Mouse (Mus musculus) layer of hippocampus, postnatal 36 days (tissue): Measurements from ENCODE around the gene H2al1m. TPM values are rescaled to one million over a fixed set of nuclear protein-coding genes. Genes with fewer than 3 reads are reported as not detected.
"Not testable (repeated sequence)": the region's sequence is repeated elsewhere in the genome, so short reads cannot be mapped to it uniquely, and the experiment has no call there.

Experiments
- DNase-seq, 2 experiments: peaks; one replicate each; pipeline ENCODE4 v3.0.0; 2022
- total RNA-seq, 2 experiments: library from RNA; stranded (reverse); gene quantifications; 2 replicates each; pipeline ENCODE4 v1.2.3; 2021

H2al1m gene
- total RNA-seq = under 1 TPM in 1 of 2 experiments, not detected in 1; 0.72 TPM

DNA sequence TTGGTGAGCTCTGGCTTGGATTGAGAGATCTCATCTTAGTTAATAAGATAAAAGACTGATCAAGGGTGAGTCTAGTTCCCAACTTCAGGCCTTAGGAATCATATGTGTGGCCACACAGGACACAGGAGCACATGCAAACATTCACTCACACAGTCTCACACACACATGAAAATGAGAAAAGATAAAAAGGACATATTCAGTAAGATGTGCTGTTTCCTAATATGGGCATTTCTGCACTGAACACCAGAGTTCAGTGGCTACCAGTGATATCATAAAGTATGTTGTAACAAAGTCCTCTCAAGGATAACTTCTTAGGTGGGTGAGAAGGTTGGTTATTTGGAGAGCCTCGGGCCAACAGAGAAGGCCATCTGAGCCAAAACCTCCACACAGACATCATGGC, at the start of gene H2al1m:
TSS of gene H2al1m (plus strand) at position 301 of the 400 bp plus-strand sequence.
- not testable (repeated sequence) for DNase-seq

- no peak for DNase-seq
These were observed 42.6 kb upstream of the H2al1m start for GRCm38 (mm10) chrX:9240737-9241591.

DNA sequence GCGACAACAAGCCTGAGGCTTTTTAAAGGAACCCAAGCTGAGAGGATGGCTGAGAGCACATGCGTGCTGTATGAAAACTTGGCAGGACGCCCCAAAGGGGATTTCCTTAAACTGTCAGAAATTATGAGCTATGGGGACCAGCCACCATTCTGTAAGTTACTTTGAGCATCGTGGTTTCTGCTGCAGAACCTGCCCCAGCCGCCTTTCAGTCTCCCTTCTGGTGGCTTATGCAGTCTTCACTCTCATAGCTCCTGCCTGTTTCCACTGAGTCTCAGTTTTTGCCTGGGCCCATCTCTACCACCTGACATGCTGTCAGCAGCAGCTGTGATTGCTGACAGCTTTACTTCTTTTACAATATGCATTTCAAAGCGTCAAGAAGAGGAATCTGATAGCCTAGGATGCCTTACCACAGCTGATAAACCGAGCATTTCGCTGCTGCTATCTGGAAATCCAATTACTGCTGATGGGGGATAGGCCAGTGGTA, 40.1 kb upstream of the H2al1m start:
- DNase-seq = no peak

- DNase-seq = no peak
These were observed 38.8 kb upstream of the H2al1m start for GRCm38 (mm10) chrX:9244603-9245336.

DNA sequence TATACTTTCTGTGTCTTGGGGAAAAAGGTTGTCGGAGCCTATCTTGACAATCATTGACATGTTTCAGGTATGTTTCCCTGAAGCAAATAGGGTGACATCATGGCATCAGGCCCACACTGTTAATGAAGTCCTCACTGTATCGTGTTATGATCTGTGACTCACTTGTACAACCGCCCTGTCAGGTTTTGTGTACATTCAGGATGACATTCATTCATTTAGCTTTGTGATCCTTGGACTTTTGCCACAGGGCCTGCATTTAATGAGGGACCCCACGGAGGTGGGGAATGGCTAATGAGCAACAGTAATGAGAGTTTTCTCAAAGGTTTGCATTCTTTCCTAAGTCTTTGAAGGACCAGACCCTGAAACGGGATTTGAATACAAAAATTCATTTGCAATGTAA, 34.7 kb upstream of the H2al1m start:
- no peak for DNase-seq

DNA sequence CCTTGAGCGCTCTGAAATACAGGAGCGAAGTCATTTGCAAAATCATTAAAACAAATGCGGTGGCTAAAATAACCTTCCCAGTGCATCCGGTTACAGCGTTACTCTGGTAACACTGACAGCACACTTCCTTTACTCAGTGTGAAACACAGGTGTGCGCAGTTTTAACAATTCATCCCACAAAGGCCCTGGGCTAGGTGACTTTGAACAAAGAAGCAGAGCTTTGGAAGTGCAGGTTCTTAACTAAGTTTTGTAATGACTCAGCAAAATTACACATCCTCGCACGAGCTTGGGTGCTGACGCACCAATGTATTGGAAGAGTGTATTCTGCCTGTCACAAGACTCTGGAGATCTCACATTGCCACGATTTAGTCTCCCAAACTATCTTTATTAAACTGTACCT, 29.6 kb upstream of the H2al1m start:
- DNase-seq = no peak

- no peak for DNase-seq
These were observed 28.7 kb upstream of the H2al1m start for GRCm38 (mm10) chrX:9254901-9255300.

DNA sequence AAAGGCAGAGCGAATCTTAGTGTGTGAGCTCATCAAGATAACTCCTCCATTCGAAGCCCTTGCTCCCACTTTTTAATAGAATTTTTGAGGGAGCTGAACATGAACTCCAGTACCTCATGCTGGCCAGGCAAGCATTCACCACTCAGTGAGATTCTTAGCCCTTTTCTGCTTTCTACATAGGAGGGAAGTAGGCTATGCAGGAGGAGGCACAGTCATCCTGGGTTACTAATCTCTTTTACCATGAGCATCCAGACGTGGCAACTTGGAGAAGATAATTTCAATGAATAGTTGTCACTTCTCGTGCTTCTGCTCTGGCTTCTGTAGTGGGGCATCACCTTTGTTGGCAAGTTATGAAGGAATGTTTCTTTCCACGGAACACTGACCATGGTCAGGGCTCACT, 26.8 kb upstream of the H2al1m start, which contains the start of gene Gm14862:
TSS of gene Gm14862 (minus strand) at position 134 of the 400 bp plus-strand sequence.
- DNase-seq = no peak

- DNase-seq = no peak
These were observed 25.7 kb upstream of the H2al1m start for GRCm38 (mm10) chrX:9257831-9258230.

DNA sequence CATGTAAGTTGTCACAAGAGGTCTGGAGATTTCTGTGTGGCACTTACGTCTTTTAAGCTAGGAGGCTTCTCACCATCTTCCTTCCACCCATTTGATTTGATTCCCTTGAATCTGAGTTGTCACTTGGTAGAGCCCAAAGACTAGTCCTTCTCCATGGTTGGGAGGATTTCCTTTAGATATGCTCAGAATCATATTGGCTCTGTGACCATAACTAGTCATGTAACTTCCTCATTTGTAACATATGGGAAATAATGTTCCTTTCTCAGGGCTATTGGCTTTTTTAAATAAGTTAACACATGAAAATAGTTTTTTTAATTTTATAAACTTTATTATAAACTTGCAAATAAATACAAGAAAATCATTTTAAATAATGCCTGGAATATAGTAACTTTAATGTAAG, 24.3 kb upstream of the H2al1m start:
- no peak for DNase-seq

GRCm38 (mm10) chrX:9271112-9271511, 12.5 kb upstream of the H2al1m start:
- DNase-seq = no peak

DNA sequence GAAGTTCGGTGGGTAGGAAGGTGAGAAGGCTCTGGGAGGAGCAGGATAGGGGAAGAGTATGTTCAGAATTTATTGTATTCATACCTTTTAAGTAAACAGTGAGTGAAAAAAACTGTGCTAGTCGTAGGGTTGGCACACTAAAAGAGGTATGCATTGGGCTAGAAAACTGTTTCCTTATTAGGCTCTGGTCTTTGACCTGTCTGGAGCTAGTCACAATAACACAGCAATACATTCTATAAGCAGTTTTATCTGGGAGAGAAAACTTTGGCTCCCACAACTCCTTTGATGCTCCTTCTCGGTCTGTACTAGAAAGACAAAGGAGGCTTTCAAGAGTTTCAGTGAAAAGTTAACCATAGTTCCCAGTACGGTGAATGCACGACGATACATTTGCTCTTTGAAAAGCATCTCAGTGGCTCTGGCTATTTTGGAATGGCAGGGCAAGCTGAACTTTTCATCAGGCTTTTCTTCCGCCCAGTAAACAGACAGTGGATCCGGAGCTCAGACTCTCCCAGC, 11.6 kb upstream of the H2al1m start:
- no peak for DNase-seq

- DNase-seq = peak; percentile 23 to 34
These were observed 10.9 kb upstream of the H2al1m start, which contains the start of gene Xk for GRCm38 (mm10) chrX:9272460-9273361. TSS of gene Xk (plus strand) at chrX:9272756.

DNA sequence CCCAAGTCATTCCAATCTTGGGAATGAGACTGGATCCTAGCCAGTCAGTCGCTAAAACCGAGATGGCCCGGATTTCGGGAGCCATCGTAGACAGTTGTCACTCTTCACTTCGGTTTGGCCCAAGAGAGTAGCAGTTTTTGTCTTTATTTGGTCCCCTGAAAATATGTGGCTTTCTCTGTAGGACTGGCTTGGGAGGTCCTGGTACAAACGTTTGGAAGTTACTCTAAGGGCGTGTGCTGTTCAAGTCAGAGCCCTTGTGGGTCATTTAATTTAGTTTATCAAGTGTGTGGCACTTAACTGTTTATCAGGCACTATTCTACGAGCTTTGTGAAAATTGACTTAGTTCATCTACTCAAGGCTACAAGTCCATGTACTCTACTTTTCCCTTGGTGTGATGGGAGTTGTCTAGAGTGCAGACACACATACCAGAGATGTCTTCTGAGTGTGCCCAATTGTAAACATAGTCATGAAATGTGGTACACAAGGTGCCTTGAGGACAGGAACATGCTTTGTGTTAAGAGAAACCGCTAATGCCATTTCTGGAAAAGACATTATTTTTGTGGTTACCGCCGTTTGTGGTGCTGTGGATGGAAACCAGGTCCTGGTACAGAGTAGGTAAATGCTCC, 10.1 kb upstream of the H2al1m start:
- no peak for DNase-seq

DNA sequence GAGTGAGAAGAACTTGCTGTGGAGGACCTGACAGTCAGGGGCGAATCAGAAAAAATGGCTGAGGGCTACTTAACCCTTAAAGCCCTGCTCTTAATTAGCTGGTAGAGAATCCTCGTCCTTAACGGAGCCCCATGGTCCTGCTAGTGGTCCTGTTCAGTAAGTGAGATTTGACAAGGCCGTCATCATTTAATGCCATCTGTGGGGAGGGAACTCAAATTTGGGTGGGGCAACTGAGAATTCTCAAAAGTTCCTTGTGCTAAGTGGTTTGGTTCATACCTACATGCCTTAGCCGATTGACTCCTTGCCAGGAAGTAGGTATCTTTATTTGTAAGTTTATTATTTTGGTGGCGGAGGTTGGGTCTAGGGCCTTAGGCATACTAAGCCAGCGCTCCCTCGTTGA, 9.2 kb upstream of the H2al1m start:
- no peak for DNase-seq

DNA sequence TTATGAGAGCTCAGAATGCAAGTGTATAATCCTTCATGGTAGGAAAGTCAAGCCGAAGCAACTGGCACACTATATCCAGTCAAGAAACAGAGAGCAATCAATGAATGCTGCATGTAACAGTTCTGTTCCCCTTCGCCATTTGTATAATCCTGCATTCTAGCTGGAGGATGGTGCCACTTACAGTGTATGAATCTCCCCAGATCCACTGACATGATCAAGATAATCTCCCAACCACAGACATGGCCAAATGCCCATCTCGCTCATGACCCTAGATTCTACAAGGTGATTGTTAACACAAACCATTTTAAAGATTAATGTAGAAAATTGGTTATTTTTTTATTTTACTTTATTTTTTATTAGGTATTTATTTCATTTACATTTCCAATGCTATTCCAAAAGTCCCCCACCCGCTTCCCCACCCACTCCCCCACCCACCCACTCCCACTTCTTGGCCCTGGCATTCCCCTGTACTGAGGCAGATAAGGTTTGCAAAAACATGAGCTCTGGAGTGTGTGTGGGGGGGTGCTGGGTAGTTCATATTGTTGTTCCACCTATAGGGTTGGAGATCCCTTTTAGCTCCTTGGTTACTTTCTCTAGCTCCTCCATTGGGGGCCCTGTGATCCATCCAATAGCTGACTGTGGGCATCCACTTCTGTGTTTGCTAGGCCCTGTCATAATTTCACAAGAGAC, 9.7 kb downstream of the H2al1m start:
- not testable (repeated sequence) for DNase-seq

GRCm38 (mm10) chrX:9298413-9298864, 14.9 kb downstream of the H2al1m start:
- DNase-seq = no peak

- no peak for DNase-seq
These were observed 19.2 kb downstream of the H2al1m start for GRCm38 (mm10) chrX:9302791-9303190.

DNA sequence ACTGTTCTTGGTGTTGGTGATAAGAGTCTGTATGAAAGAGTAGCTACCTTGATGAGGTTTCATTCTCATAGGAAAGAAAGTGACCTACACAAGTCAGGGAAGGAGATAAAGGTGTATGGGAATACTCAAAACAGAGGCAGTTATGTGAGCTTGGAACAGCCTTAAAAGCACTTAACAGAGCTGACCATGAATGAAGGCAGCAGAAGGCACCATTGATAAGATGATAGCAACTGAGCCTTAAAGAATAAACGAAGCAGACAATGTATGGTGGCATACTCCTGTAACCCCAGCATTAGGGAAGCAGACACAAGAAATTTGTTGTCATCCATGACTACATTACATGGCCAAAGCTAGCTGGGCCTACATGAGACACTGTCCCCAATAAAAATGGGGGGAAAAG, 19.9 kb downstream of the H2al1m start:
- DNase-seq = no peak

DNA sequence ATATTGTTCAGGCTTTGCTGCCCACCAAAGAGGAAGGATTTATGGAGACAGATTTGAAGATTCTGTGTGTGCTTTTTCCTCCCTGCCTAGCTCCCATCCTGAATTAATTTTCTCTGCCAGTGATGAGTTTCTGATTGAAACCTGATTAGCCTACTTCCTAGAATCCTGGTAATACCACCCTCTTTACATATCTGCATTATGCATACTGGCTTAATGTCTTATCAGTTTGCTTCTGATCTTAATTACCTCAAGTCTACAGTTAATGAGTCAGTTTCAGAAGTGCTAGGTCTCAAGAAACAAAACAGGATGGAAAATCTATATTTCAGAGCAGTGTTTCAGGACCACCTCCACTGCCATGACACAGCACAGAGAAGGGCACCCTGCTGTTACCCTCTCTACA, 32.9 kb downstream of the H2al1m start:
- DNase-seq = not testable (repeated sequence)

GRCm38 (mm10) chrX:9327954-9328353, 44.4 kb downstream of the H2al1m start:
- DNase-seq = not testable (repeated sequence)
